Mouse (Mus musculus): ENCODE data around the gene Fig4.

GRCm38 (mm10) chr10:41214083-41214482 is 89.0 kb downstream of the Fig4 start:
- TF ChIP-seq CTCF (IDR thresholded peaks at IDR 0.05): no peak
- no peak for TF ChIP-seq EP300 (IDR thresholded peaks at IDR 0.05)
